Mouse (Mus musculus) heart, embryonic 13.5 days (tissue): ENCODE measurements around the gene Abca6. TPM values are rescaled to one million over a fixed set of nuclear protein-coding genes. Genes with fewer than 3 reads are reported as not detected.

ENCODE experiments used
- ATAC-seq: fragments of 200-750 bp; cut with Nextera tagmentation; 2 replicates; pipeline ENCODE4 v1.8.0; 2017; ENCODE audit warnings: moderate TSS enrichment; ENCODE audit not compliant: insufficient number of reproducible peaks, low FRiP score, low TSS enrichment; ENCODE audit errors: extremely low read depth
- H3K27ac ChIP-seq: fragments of 300-500 bp; sonication (generic); replicated peaks from 2 replicates; pipeline ENCODE4 v1.5.1; 2015; ENCODE audit warnings: moderate library complexity, mild to moderate bottlenecking, inconsistent platforms
- H3K27me3 ChIP-seq: fragments of 300-500 bp; sonication (generic); replicated peaks from 2 replicates; pipeline ENCODE4 v1.6.1; 2015; ENCODE audit warnings: mild to moderate bottlenecking, inconsistent platforms
- H3K36me3 ChIP-seq: fragments of 300-500 bp; sonication (generic); 2 replicates; pipeline ENCODE4 v1.6.1; 2015; ENCODE audit warnings: mild to moderate bottlenecking, inconsistent platforms
- H3K4me1 ChIP-seq: fragments of 300-500 bp; sonication (generic); 2 replicates; pipeline ENCODE4 v1.6.1; 2015; ENCODE audit warnings: inconsistent platforms
- H3K4me2 ChIP-seq: fragments of 300-500 bp; sonication (generic); 2 replicates; pipeline ENCODE4 v1.6.1; 2015; ENCODE audit warnings: inconsistent platforms, mild to moderate bottlenecking, moderate library complexity
- H3K4me3 ChIP-seq: fragments of 300-500 bp; sonication (generic); 2 replicates; pipeline ENCODE4 v1.5.1; 2015; ENCODE audit warnings: moderate library complexity, mild to moderate bottlenecking, inconsistent platforms
- H3K9ac ChIP-seq: fragments of 300-500 bp; sonication (generic); 2 replicates; pipeline ENCODE4 v1.6.1; 2015; ENCODE audit warnings: inconsistent platforms, mild to moderate bottlenecking, moderate library complexity
- H3K9me3 ChIP-seq: fragments of 300-500 bp; sonication (generic); 2 replicates; pipeline ENCODE4 v1.6.1; 2016; ENCODE audit warnings: inconsistent platforms
- WGBS: fragments of 180-500 bp; shearing (Covaris S2); methylation state at CpG from one replicate; pipeline ENCODE4 v1.1.7; 2015; ENCODE audit warnings: mixed read lengths; 5-methylcytosine and 5-hydroxymethylcytosine counted together
- polyA plus RNA-seq: library from polyadenylated mRNA; unstranded; fragments of >200 nt; fragmentation: Nextera tagmentation; extraction: Ambion mirVana; gene quantifications from 2 replicates; pipeline ENCODE4 v1.2.1, GENCODE M21; 2015

The Abca6 gene
- polyA plus RNA-seq, result 0.71 and 0.75 TPM in 2 replicates

- ATAC-seq, result no peak
- Histone ChIP-seq H3K4me1 (no peaks in the 10 kb centered on the region), H3K9me3 (no peaks in the 10 kb centered on the region), H3K9ac (peak within 1 kb of the TSS; percentile 41; the same call in 1 of the 2 replicates), H3K27me3 (no peaks in the 10 kb centered on the region), H3K27ac (no peak within 1 kb of the TSS), H3K4me3 (peak within 1 kb of the TSS; percentile 38), H3K4me2 (peak within 1 kb of the TSS; percentile 61), H3K36me3 (no peaks in the 10 kb centered on the region)
- WGBS, result 19% methylated on average over 8 of the region's 8 CpGs
Measured at GRCm38 (mm10) chr11:110251534-110251933, at the start of gene Abca6. Gene Abca6, minus strand, starts transcription at chr11:110251776.

GRCm38 (mm10) chr11:110297917-110298533 lies 46.4 kb upstream of the Abca6 start:
- H3K36me3 ChIP-seq, result peaks cover 5% of the 10 kb centered on the region; the same call in 1 of the 2 replicates
- no peak overlapping the region for H3K4me2 ChIP-seq
- H3K4me1 ChIP-seq, result no peaks in the 10 kb centered on the region
- H3K27me3 ChIP-seq, result no peaks in the 10 kb centered on the region
- H3K9me3 ChIP-seq, result no peaks in the 10 kb centered on the region
- ATAC-seq, result no peak
- 81% methylated on average over 13 of the region's 13 CpGs for WGBS
- no peak overlapping the region for H3K9ac ChIP-seq
- no peak overlapping the region for H3K27ac ChIP-seq
- H3K4me3 ChIP-seq, result no peak overlapping the region

- 67% methylated on average over 2 of the region's 2 CpGs for WGBS
Measured at GRCm38 (mm10) chr11:110290586-110290985, 39.0 kb upstream of the Abca6 start.

GRCm38 (mm10) chr11:110288423-110288822 lies 36.8 kb upstream of the Abca6 start:
- H3K4me3 ChIP-seq, result no peak overlapping the region
- H3K27me3 ChIP-seq, result no peaks in the 10 kb centered on the region
- 74% methylated on average over 3 of the region's 3 CpGs for WGBS
- no peak overlapping the region for H3K9ac ChIP-seq
- no peak overlapping the region for H3K4me2 ChIP-seq
- H3K4me1 ChIP-seq, result peaks cover 14% of the 10 kb centered on the region
- H3K27ac ChIP-seq, result no peak overlapping the region
- no peak for ATAC-seq
- no peaks in the 10 kb centered on the region for H3K9me3 ChIP-seq
- peaks cover 7% of the 10 kb centered on the region for H3K36me3 ChIP-seq

More at GRCm38 (mm10) chr11:110290586-110290985, 39.0 kb upstream of the Abca6 start:
- H3K27me3 ChIP-seq, result no peaks in the 10 kb centered on the region
- peaks cover 7% of the 10 kb centered on the region for H3K36me3 ChIP-seq
- no peak overlapping the region for H3K4me2 ChIP-seq
- no peak for ATAC-seq
- peaks cover 10% of the 10 kb centered on the region for H3K4me1 ChIP-seq
- no peak overlapping the region for H3K9ac ChIP-seq
- H3K9me3 ChIP-seq, result no peaks in the 10 kb centered on the region
- no peak overlapping the region for H3K27ac ChIP-seq
- no peak overlapping the region for H3K4me3 ChIP-seq

- peaks cover 14% of the 10 kb centered on the region for H3K4me1 ChIP-seq
- H3K9me3 ChIP-seq, result no peaks in the 10 kb centered on the region
- H3K9ac ChIP-seq, result no peak overlapping the region
- H3K4me3 ChIP-seq, result no peak overlapping the region
- ATAC-seq, result no peak
- WGBS, result 41% methylated on average over 9 of the region's 9 CpGs
- H3K27me3 ChIP-seq, result no peaks in the 10 kb centered on the region
- no peak overlapping the region for H3K4me2 ChIP-seq
- peaks cover 7% of the 10 kb centered on the region for H3K36me3 ChIP-seq
- H3K27ac ChIP-seq, result no peak overlapping the region
Measured at GRCm38 (mm10) chr11:110287694-110288093, 36.1 kb upstream of the Abca6 start.

- Histone ChIP-seq H3K36me3 (0 out of 2 replicates have a peak, but pooled peaks cover 3% of the 10 kb centered on the region), H3K27ac (no peak overlapping the region), H3K4me1 (peaks cover 14% of the 10 kb centered on the region), H3K27me3 (no peaks in the 10 kb centered on the region), H3K4me2 (no peak overlapping the region), H3K9ac (no peak overlapping the region), H3K4me3 (no peak overlapping the region), H3K9me3 (no peaks in the 10 kb centered on the region)
- 75% methylated on average over 3 of the region's 3 CpGs for WGBS
- no peak for ATAC-seq
Measured at GRCm38 (mm10) chr11:110286331-110286730, 34.8 kb upstream of the Abca6 start.

- Histone ChIP-seq H3K4me1 (peaks cover 14% of the 10 kb centered on the region), H3K27ac (no peak overlapping the region), H3K36me3 (no peaks in the 10 kb centered on the region), H3K27me3 (no peaks in the 10 kb centered on the region), H3K4me2 (no peak overlapping the region), H3K4me3 (no peak overlapping the region), H3K9ac (no peak overlapping the region), H3K9me3 (no peaks in the 10 kb centered on the region)
- 62% methylated on average over 10 of the region's 10 CpGs for WGBS
- ATAC-seq, result no peak
Measured at GRCm38 (mm10) chr11:110284849-110285248, 33.3 kb upstream of the Abca6 start.

GRCm38 (mm10) chr11:110284185-110284787 lies 32.7 kb upstream of the Abca6 start:
- no peaks in the 10 kb centered on the region for H3K27me3 ChIP-seq
- H3K4me2 ChIP-seq, result peak overlapping the region; percentile 24; the same call in 1 of the 2 replicates
- ATAC-seq, result no peak
- WGBS, result 59% methylated on average over 9 of the region's 9 CpGs
- H3K4me3 ChIP-seq, result no peak overlapping the region
- H3K27ac ChIP-seq, result no peak overlapping the region
- no peaks in the 10 kb centered on the region for H3K9me3 ChIP-seq
- H3K36me3 ChIP-seq, result no peaks in the 10 kb centered on the region
- peaks cover 14% of the 10 kb centered on the region for H3K4me1 ChIP-seq
- peak overlapping the region; percentile 7; the same call in 1 of the 2 replicates for H3K9ac ChIP-seq

GRCm38 (mm10) chr11:110274794-110275193 lies 23.2 kb upstream of the Abca6 start:
- 67% methylated on average over 3 of the region's 3 CpGs for WGBS
- no peaks in the 10 kb centered on the region for H3K4me1 ChIP-seq
- no peaks in the 10 kb centered on the region for H3K9me3 ChIP-seq
- H3K4me3 ChIP-seq, result no peak overlapping the region
- H3K4me2 ChIP-seq, result no peak overlapping the region
- H3K36me3 ChIP-seq, result peaks cover 6% of the 10 kb centered on the region
- ATAC-seq, result no peak
- no peak overlapping the region for H3K27ac ChIP-seq
- H3K27me3 ChIP-seq, result no peaks in the 10 kb centered on the region
- H3K9ac ChIP-seq, result no peak overlapping the region

- no peak for ATAC-seq
- Histone ChIP-seq H3K4me2 (no peak overlapping the region), H3K4me1 (no peaks in the 10 kb centered on the region), H3K27ac (no peak overlapping the region), H3K9me3 (no peaks in the 10 kb centered on the region), H3K4me3 (no peak overlapping the region), H3K27me3 (no peaks in the 10 kb centered on the region), H3K9ac (no peak overlapping the region), H3K36me3 (peaks cover 2% of the 10 kb centered on the region; the same call in 1 of the 2 replicates)
- WGBS, result 7% methylated on average over 5 of the region's 5 CpGs
Measured at GRCm38 (mm10) chr11:110271745-110272144, 20.2 kb upstream of the Abca6 start.

- ATAC-seq, result no peak
- H3K27ac ChIP-seq, result no peak overlapping the region
- WGBS, result 41% methylated on average over 8 of the region's 8 CpGs
- no peaks in the 10 kb centered on the region for H3K27me3 ChIP-seq
- no peak overlapping the region for H3K4me3 ChIP-seq
- H3K4me2 ChIP-seq, result peak overlapping the region; percentile 39
- no peaks in the 10 kb centered on the region for H3K9me3 ChIP-seq
- no peaks in the 10 kb centered on the region for H3K36me3 ChIP-seq
- no peaks in the 10 kb centered on the region for H3K4me1 ChIP-seq
- H3K9ac ChIP-seq, result 0 out of 2 replicates have a peak overlapping the region, but pooled peaks have one; percentile 55
Measured at GRCm38 (mm10) chr11:110268244-110268844, 16.8 kb upstream of the Abca6 start.
